Mouse (Mus musculus): ENCODE data around the gene Txlna.

- TF ChIP-seq POLR2A (IDR thresholded peaks at IDR 0.05; ENCODE audit: control insufficient read depth, extremely low read depth, insufficient read depth, low read length, poor library complexity) (peak; percentile 77), CTCF (IDR thresholded peaks at IDR 0.05; ENCODE audit: borderline replicate concordance, control insufficient read depth, extremely low read depth, insufficient read depth, low read length, poor library complexity) (peak; percentile 32; the same call in 1 of the 2 replicates)
Observed at GRCm38 (mm10) chr4:129640638-129641467, at the start of gene Txlna.
